Comparison of ENCODE assay signal across 18 mouse cellular contexts in the genomic region with DNA sequence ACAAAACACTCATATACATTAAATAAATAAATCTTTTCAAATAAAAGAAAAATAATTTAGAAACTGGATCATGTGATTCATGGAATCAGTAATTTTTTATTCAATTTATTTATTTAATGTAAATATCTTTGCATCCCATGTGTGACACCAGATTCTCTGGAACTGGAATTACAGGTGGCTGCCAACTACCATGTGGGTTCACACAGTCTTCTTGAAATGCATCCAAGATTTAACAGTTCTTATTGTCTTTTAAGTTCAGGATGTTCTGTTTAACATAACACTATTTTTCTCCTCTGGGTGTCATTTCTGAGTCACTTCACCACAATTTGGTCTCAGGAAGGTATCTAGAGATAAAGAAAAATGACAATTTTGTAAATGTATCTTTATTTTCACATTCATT.
"Had no signal": no experiment of that assay in that cellular context is flagged by ENCODE, and none has a peak within 500 bp of the region (broad histone marks: within the 10 kb centered on the region; RNA-seq: fewer than 3 reads in every experiment).

No protein-coding gene starts in this region.

- H3K9me3 ChIP-seq: liver, embryonic 13.5 days; midbrain, embryonic 12.5 days; midbrain, embryonic 15.5 days; neural tube, embryonic 13.5 days; stomach, embryonic 15.5 days had no signal

- DNase-seq: kidney, postnatal 10 days; kidney, postnatal 36 days; layer of hippocampus, postnatal 36 days; liver, embryonic 13.5 days; lung, adult 2 months; lung, postnatal 14 days; lung, postnatal 4 days; retina, postnatal 1 day; right cerebral cortex, postnatal 25 days; spleen, adult 18-20 months; thymus, adult 18-20 months; thymus, postnatal 36 days had no signal

- ATAC-seq: midbrain, embryonic 15.5 days had no signal

- H3K4me1 ChIP-seq: liver, embryonic 13.5 days; midbrain, embryonic 12.5 days; midbrain, embryonic 15.5 days; neural tube, embryonic 13.5 days; stomach, embryonic 15.5 days had no signal

- H3K36me3 ChIP-seq: liver, embryonic 13.5 days; midbrain, embryonic 12.5 days; midbrain, embryonic 15.5 days; neural tube, embryonic 13.5 days; stomach, embryonic 15.5 days had no signal

- H3K9ac ChIP-seq: liver, embryonic 13.5 days; midbrain, embryonic 12.5 days; midbrain, embryonic 15.5 days; neural tube, embryonic 13.5 days; stomach, embryonic 15.5 days had no signal

- H3K27me3 ChIP-seq: liver, embryonic 13.5 days; midbrain, embryonic 12.5 days; midbrain, embryonic 15.5 days; neural tube, embryonic 13.5 days; stomach, embryonic 15.5 days had no signal

- H3K27ac ChIP-seq: left cerebral cortex, adult 2 months; liver, embryonic 13.5 days; midbrain, embryonic 12.5 days; midbrain, embryonic 15.5 days; neural tube, embryonic 13.5 days; stomach, embryonic 15.5 days had no signal

- H3K4me3 ChIP-seq: left cerebral cortex, adult 2 months; liver, embryonic 13.5 days; midbrain, embryonic 12.5 days; midbrain, embryonic 15.5 days; myocyte; neural tube, embryonic 13.5 days; stomach, embryonic 15.5 days had no signal

- H3K4me2 ChIP-seq: liver, embryonic 13.5 days; midbrain, embryonic 12.5 days; midbrain, embryonic 15.5 days; neural tube, embryonic 13.5 days; stomach, embryonic 15.5 days had no signal
